Mouse (Mus musculus) kidney, embryonic 15.5 days (tissue): Measurements from ENCODE around the gene Rnf6. TPM values are rescaled to one million over a fixed set of nuclear protein-coding genes. Genes with fewer than 3 reads are reported as not detected.

ENCODE experiments used
- ATAC-seq: fragments of 200-750 bp; cut with Nextera tagmentation; replicated peaks from 2 replicates; pipeline ENCODE4 v1.8.0; 2017; ENCODE audit warnings: moderate TSS enrichment; ENCODE audit not compliant: low FRiP score
- H3K27ac ChIP-seq: fragments of 300-500 bp; sonication (generic); 2 replicates; pipeline ENCODE4 v1.5.1; 2015; ENCODE audit warnings: mild to moderate bottlenecking, inconsistent platforms
- H3K27me3 ChIP-seq: fragments of 300-500 bp; sonication (generic); 2 replicates; pipeline ENCODE4 v1.6.1; 2015; ENCODE audit warnings: inconsistent platforms
- H3K36me3 ChIP-seq: fragments of 300-500 bp; sonication (generic); 2 replicates; pipeline ENCODE4 v1.6.1; 2015; ENCODE audit warnings: inconsistent platforms
- H3K4me1 ChIP-seq: fragments of 300-500 bp; sonication (generic); 2 replicates; pipeline ENCODE4 v1.6.1; 2015; ENCODE audit warnings: inconsistent platforms
- H3K4me2 ChIP-seq: fragments of 300-500 bp; sonication (generic); 2 replicates; pipeline ENCODE4 v1.6.1; 2015; ENCODE audit warnings: moderate library complexity, mild to moderate bottlenecking, inconsistent platforms
- H3K4me3 ChIP-seq: fragments of 300-500 bp; sonication (generic); replicated peaks from 2 replicates; pipeline ENCODE4 v1.5.1; 2015; ENCODE audit warnings: mild to moderate bottlenecking, inconsistent platforms
- H3K9ac ChIP-seq: fragments of 300-500 bp; sonication (generic); 2 replicates; pipeline ENCODE4 v1.6.1; 2015; ENCODE audit warnings: mild to moderate bottlenecking, inconsistent platforms
- H3K9me3 ChIP-seq: fragments of 300-500 bp; sonication (generic); replicated peaks from 2 replicates; pipeline ENCODE4 v1.6.1; 2016; ENCODE audit warnings: inconsistent platforms
- WGBS: fragments of 180-500 bp; shearing (Covaris S2); methylation state at CpG from one replicate; pipeline ENCODE4 v1.1.7; 2015; ENCODE audit warnings: mixed read lengths; 5-methylcytosine and 5-hydroxymethylcytosine counted together
- polyA plus RNA-seq: library from polyadenylated mRNA; unstranded; fragments of >200 nt; fragmentation: Nextera tagmentation; extraction: Ambion mirVana; gene quantifications from 2 replicates; pipeline ENCODE4 v1.2.1, GENCODE M21; 2015

The Rnf6 gene
- 55.2 and 57.1 TPM in 2 replicates for polyA plus RNA-seq

- H3K27ac ChIP-seq = peak within 1 kb of the TSS; percentile 99
- H3K9me3 ChIP-seq = no peaks in the 10 kb centered on the region
- H3K9ac ChIP-seq = peak within 1 kb of the TSS; percentile 83
- H3K27me3 ChIP-seq = no peaks in the 10 kb centered on the region
- ATAC-seq = peak; percentile 100
- peaks cover 16% of the 10 kb centered on the region for H3K4me1 ChIP-seq
- H3K4me2 ChIP-seq = peak within 1 kb of the TSS; percentile 68
- H3K4me3 ChIP-seq = peak within 1 kb of the TSS; percentile 79
- under 1% methylated on average over 67 of the region's 67 CpGs for WGBS
- peaks cover 34% of the 10 kb centered on the region for H3K36me3 ChIP-seq
These were observed at the start of gene Rnf6 for GRCm38 (mm10) chr5:146220879-146221714. Rnf6 (minus strand) TSS chr5:146221555.

DNA sequence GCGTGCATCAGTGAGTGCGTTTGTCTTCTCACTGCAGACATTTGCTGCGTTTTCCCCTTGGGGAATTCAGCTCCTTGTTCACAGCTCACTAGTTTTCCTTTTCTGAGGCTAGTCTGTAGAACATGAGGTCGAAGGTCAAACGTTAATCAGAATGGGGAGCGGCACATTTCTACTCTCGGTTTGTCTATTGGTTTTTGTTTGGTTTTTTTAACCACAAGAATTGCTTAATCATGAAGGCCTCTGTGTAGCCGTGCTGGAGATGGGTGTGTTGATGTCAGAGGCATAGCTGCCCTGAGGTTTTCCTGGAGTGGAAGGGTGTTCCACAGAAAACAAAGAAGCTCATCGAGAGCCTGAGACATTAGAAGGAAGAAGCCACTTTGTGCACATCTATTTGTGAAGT is 49.2 kb upstream of the Rnf6 start:
- 83% methylated on average over 9 of the region's 9 CpGs for WGBS
- ATAC-seq = no peak

GRCm38 (mm10) chr5:146267776-146268175 is 46.4 kb upstream of the Rnf6 start:
- no peak for ATAC-seq
- Histone ChIP-seq H3K27ac (no peak overlapping the region), H3K36me3 (peaks cover 34% of the 10 kb centered on the region), H3K27me3 (no peaks in the 10 kb centered on the region), H3K9ac (no peak overlapping the region), H3K9me3 (no peaks in the 10 kb centered on the region), H3K4me2 (no peak overlapping the region), H3K4me1 (no peaks in the 10 kb centered on the region), H3K4me3 (no peak overlapping the region)
- WGBS = 86% methylated on average over 7 of the region's 7 CpGs

More for the DNA sequence above, 49.2 kb upstream of the Rnf6 start:
- H3K27me3 ChIP-seq = no peaks in the 10 kb centered on the region
- H3K4me1 ChIP-seq = no peaks in the 10 kb centered on the region
- no peak overlapping the region for H3K4me2 ChIP-seq
- no peak overlapping the region for H3K4me3 ChIP-seq
- H3K36me3 ChIP-seq = peaks cover 58% of the 10 kb centered on the region
- no peak overlapping the region for H3K9ac ChIP-seq
- H3K27ac ChIP-seq = no peak overlapping the region
- no peaks in the 10 kb centered on the region for H3K9me3 ChIP-seq

- Histone ChIP-seq H3K4me2 (no peak overlapping the region), H3K4me1 (no peaks in the 10 kb centered on the region), H3K9me3 (no peaks in the 10 kb centered on the region), H3K9ac (no peak overlapping the region), H3K36me3 (peaks cover 26% of the 10 kb centered on the region), H3K27me3 (no peaks in the 10 kb centered on the region), H3K27ac (no peak overlapping the region), H3K4me3 (no peak overlapping the region)
- no peak for ATAC-seq
- 74% methylated on average over 4 of the region's 6 CpGs for WGBS
These were observed 44.7 kb upstream of the Rnf6 start for GRCm38 (mm10) chr5:146265934-146266591.

- no peak for ATAC-seq
- no peak overlapping the region for H3K4me2 ChIP-seq
- peaks cover 27% of the 10 kb centered on the region for H3K36me3 ChIP-seq
- H3K27ac ChIP-seq = no peak overlapping the region
- no peaks in the 10 kb centered on the region for H3K27me3 ChIP-seq
- H3K9ac ChIP-seq = no peak overlapping the region
- H3K4me3 ChIP-seq = no peak overlapping the region
- WGBS = 65% methylated on average over 9 of the region's 9 CpGs
- no peaks in the 10 kb centered on the region; the same call in 1 of the 2 replicates for H3K9me3 ChIP-seq
- no peaks in the 10 kb centered on the region for H3K4me1 ChIP-seq
These were observed 38.6 kb upstream of the Rnf6 start for GRCm38 (mm10) chr5:146260003-146260402.

DNA sequence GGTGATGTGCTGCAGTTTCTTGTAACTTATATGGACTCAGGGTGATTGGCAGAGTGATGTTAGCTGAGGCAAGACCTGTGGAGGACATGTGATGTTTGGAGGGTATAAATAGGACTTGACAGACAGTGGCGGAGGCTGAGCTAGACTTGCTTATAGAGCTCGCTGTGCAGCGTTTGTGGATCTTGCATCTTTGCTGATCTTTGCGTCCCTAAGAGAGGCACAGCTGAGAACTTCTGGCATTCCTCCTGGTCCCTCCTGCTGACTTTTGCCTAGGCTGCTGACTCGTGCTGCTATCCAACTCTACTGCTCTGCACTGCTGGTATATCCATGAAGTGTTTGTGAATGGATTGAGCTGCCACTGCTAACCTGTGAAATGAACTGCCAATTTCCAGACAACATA is 32.3 kb upstream of the Rnf6 start:
- Histone ChIP-seq H3K9ac (no peak overlapping the region), H3K4me3 (no peak overlapping the region), H3K4me2 (no peak overlapping the region), H3K4me1 (0 out of 2 replicates have a peak, but pooled peaks cover 2% of the 10 kb centered on the region), H3K27me3 (no peaks in the 10 kb centered on the region), H3K27ac (no peak overlapping the region), H3K9me3 (no peaks in the 10 kb centered on the region; the same call in 1 of the 2 replicates), H3K36me3 (peaks cover 9% of the 10 kb centered on the region)
- no peak for ATAC-seq
- 81% methylated on average over 5 of the region's 5 CpGs for WGBS

DNA sequence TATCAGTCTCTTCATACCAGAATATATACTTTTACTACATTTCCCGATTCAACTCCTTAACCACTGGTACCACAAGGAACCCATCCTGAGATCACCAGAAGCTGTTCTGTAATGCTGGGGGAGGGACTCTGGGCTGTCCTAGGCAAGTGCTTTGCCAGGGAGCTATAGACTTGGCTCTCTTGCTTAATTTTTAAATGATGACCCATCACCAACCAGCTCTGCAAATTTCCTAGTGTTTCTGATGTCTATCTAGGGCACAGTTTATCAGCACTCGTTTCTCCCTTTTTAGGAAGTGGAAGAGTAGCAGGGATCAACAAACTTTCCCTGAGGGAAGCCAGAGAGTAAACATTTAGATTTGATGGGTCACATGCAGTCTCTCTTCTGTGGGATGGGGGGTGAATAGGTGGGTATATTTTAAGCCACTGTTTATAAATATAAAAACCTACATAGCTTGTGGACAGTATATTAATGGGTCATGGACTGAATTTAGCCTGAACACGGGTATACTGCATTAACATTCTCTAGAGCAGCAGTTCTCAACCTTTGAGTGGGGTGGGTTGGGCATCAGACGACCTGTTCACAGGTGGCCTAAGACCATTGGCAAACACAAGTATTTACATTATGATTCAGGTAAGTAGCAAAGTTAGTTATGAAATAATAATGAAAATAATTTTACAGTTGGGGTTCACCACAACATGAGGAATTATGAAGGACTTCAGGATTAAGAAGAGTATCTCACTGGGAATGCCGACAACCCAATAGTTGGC is 30.5 kb upstream of the Rnf6 start:
- H3K27me3 ChIP-seq = no peaks in the 10 kb centered on the region
- no peak overlapping the region for H3K4me3 ChIP-seq
- no peak for ATAC-seq
- H3K4me1 ChIP-seq = peaks cover 3% of the 10 kb centered on the region; the same call in 1 of the 2 replicates
- no peak overlapping the region for H3K27ac ChIP-seq
- H3K9me3 ChIP-seq = no peaks in the 10 kb centered on the region
- H3K9ac ChIP-seq = no peak overlapping the region
- 90% methylated on average over 5 of the region's 5 CpGs for WGBS
- H3K36me3 ChIP-seq = 0 out of 2 replicates have a peak, but pooled peaks cover 4% of the 10 kb centered on the region
- no peak overlapping the region for H3K4me2 ChIP-seq

- Histone ChIP-seq H3K9me3 (no peaks in the 10 kb centered on the region), H3K9ac (no peak overlapping the region), H3K27me3 (no peaks in the 10 kb centered on the region), H3K36me3 (0 out of 2 replicates have a peak, but pooled peaks cover 4% of the 10 kb centered on the region), H3K27ac (no peak overlapping the region), H3K4me3 (no peak overlapping the region), H3K4me1 (peaks cover 3% of the 10 kb centered on the region; the same call in 1 of the 2 replicates), H3K4me2 (no peak overlapping the region)
- ATAC-seq = peak; percentile 83; the same call in 1 of the 2 replicates
- WGBS = 91% methylated on average over 12 of the region's 12 CpGs
These were observed 29.2 kb upstream of the Rnf6 start for GRCm38 (mm10) chr5:146250369-146251075.

DNA sequence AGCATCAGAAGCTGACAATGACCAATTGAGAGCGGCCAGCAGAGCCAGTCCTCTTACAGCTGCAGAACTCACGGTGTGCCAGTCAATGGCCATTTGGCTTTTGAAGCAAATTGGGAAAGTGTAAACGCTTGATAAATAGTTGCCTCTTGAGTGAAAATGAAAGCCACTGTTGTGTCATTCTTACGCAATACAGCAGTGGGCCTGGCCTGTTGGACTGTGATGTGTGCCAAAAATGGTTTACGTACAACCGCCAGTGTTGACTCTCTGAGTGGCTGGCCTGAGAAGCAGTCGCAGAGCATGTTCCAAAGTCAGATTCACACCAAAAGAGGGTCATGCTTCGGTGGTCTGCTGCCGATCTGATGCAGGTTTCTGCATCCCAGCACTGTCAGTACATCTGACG is 27.4 kb upstream of the Rnf6 start:
- WGBS = 83% methylated on average over 10 of the region's 10 CpGs

GRCm38 (mm10) chr5:146247709-146248108 is 26.4 kb upstream of the Rnf6 start:
- no peak overlapping the region for H3K27ac ChIP-seq
- WGBS = 73% methylated on average over 5 of the region's 5 CpGs
- H3K9ac ChIP-seq = no peak overlapping the region
- peaks cover 12% of the 10 kb centered on the region for H3K4me1 ChIP-seq
- H3K4me2 ChIP-seq = no peak overlapping the region
- no peaks in the 10 kb centered on the region for H3K27me3 ChIP-seq
- no peak for ATAC-seq
- no peak overlapping the region for H3K4me3 ChIP-seq
- H3K9me3 ChIP-seq = no peaks in the 10 kb centered on the region
- H3K36me3 ChIP-seq = 0 out of 2 replicates have a peak, but pooled peaks cover 4% of the 10 kb centered on the region

More for the DNA sequence above, 27.4 kb upstream of the Rnf6 start:
- H3K27me3 ChIP-seq = no peaks in the 10 kb centered on the region
- no peak overlapping the region for H3K4me2 ChIP-seq
- no peak overlapping the region for H3K27ac ChIP-seq
- H3K4me3 ChIP-seq = no peak overlapping the region
- H3K9me3 ChIP-seq = no peaks in the 10 kb centered on the region
- 0 out of 2 replicates have a peak, but pooled peaks cover 4% of the 10 kb centered on the region for H3K36me3 ChIP-seq
- peaks cover 3% of the 10 kb centered on the region; the same call in 1 of the 2 replicates for H3K4me1 ChIP-seq
- no peak for ATAC-seq
- no peak overlapping the region for H3K9ac ChIP-seq

GRCm38 (mm10) chr5:146246386-146246785 is 25.0 kb upstream of the Rnf6 start:
- Histone ChIP-seq H3K36me3 (0 out of 2 replicates have a peak, but pooled peaks cover 4% of the 10 kb centered on the region), H3K4me2 (no peak overlapping the region), H3K9ac (no peak overlapping the region), H3K27me3 (no peaks in the 10 kb centered on the region), H3K27ac (no peak overlapping the region), H3K9me3 (no peaks in the 10 kb centered on the region), H3K4me1 (peaks cover 12% of the 10 kb centered on the region), H3K4me3 (no peak overlapping the region)
- no peak for ATAC-seq
- WGBS = 96% methylated on average over 1 of the region's 1 CpGs
